Mouse (Mus musculus) heart, adult 2 months (tissue): ENCODE data around the gene Mlec.

Experiments used
- CTCF ChIP-seq: fragments of 200-600 bp; IDR thresholded peaks from 2 replicates; pipeline ENCODE4 v1.8.1; 2022; ENCODE audit warnings: antibody characterized with exemption, mild to moderate bottlenecking, moderate library complexity
- EP300 ChIP-seq: fragments of 200-500 bp; IDR thresholded peaks from 2 replicates; pipeline ENCODE4 v1.6.1; 2011; ENCODE audit warnings: low read depth, low read length, control low read depth; ENCODE audit not compliant: insufficient read depth
- POLR2A ChIP-seq: fragments of 200-500 bp; IDR thresholded peaks from 2 replicates; pipeline ENCODE4 v1.6.1; 2011; ENCODE audit warnings: mild to moderate bottlenecking, low read depth, low read length, control low read depth; ENCODE audit not compliant: insufficient read depth

DNA sequence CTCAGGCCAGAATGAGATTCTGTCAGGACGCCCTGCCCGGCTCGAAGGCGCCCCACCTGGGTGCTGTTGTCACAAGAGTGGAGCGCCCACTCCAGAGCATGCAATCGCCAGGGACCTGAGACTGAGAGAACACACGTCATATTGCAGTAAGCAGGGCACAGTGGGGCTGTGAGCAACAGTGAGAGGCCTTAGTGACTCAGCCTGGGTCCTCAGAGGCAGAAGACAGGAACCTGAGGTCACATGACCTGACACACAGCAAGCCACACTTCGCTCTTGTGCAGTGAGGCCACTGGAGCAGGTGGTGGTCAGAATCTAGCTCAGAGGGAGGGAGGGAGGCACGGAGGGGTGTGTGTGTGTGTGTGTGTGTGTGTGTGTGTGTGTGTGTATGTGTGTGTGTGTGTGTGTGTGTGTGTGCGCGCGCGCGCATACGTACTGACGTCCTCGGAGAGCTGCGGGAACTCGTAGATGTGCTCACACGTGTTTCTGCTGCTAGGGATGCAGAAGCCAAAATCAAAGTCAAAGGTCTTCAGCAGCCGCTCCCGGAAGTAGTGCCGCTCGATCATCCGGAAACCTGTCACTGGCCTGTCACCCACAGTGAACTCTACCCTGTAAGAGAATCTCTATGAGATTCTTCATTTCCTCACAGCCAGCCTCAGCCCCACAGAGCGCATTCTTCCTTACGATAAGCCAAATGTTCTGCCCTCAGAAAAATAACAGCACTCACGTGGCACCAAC lies 31.2 kb downstream of the Mlec start:
- TF ChIP-seq POLR2A (no peak), CTCF (no peak), EP300 (no peak)
